ENCODE assay signal across 10 mouse cellular contexts in the genomic region with DNA sequence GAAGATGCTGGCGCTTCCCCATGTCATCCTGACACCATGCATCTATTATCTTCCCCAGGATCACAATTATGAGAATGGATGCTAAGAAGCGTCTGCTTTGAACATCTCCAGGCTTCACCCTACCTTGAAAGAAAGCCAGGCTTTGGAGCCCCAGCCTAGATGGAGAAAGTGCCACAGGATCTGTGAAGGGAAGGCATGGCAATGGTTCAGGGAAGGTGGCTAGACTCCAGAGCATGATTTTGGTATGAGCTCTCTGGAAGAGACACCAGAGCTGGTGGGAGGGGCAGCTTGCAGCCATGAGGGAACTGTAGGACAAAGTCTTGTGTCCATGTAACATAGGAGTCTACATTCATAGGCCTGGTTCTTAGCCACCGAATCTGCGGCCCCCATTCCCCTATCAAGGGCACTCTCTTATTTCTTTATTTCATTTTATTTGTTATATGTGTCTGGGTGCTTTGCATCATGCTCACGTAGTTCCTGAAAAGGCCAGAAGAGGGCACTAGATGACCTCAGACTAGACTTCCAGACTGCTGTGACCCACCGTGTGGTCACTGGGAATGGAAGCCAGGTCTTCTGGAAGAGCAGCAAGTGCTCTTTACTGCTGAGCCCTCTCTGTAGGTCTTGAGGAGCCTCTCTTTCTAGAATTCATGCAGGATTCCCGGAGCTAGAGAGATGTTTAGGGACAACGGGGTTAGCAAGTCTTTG. TPM values are rescaled to one million over a fixed set of nuclear protein-coding genes. Genes with fewer than 3 reads are reported as not detected.
DNase-seq lines count a peak whose midpoint lies in the region; ATAC-seq and TF ChIP-seq lines count a peak whose summit lies in the region.
"Had no signal": no experiment of that assay in that cellular context is flagged by ENCODE, and none has a peak within 500 bp of the region (broad histone marks: within the 10 kb centered on the region; RNA-seq: fewer than 3 reads in every experiment).

No protein-coding gene starts in this region.

- peak; percentile 80 for TF ChIP-seq CTCF in liver, postnatal 0 days (IDR thresholded peaks at IDR 0.05; ENCODE audit: low read depth)

- H3K4me2 ChIP-seq in liver, postnatal 0 days (ENCODE audit: low read depth, low read length) = no peak overlapping the region
- H3K4me2 ChIP-seq: limb, embryonic 12.5 days; stomach, embryonic 15.5 days had no signal

- no peak overlapping the region for H3K9ac ChIP-seq in liver, postnatal 0 days (replicated peaks)
- H3K9ac ChIP-seq: limb, embryonic 12.5 days; stomach, embryonic 15.5 days had no signal

- TF ChIP-seq EP300 in liver, postnatal 0 days (IDR thresholded peaks at IDR 0.05; ENCODE audit: low read depth) = no peak

- no peak overlapping the region for H3K4me3 ChIP-seq in liver, postnatal 0 days (ENCODE audit: low read depth, low read length)
- H3K4me3 ChIP-seq: limb, embryonic 12.5 days; stomach, embryonic 15.5 days had no signal

- H3K27ac ChIP-seq in liver, postnatal 0 days (ENCODE audit: low read depth) = no peak overlapping the region
- H3K27ac ChIP-seq: limb, embryonic 12.5 days; stomach, embryonic 15.5 days had no signal

- H3K36me3 ChIP-seq in liver, postnatal 0 days (replicated peaks; ENCODE audit: insufficient read depth, low read length) = no peaks in the 10 kb centered on the region
- no peaks in the 10 kb centered on the region for H3K36me3 ChIP-seq in splenic B cell, adult 2 months (ENCODE audit: control insufficient read depth, insufficient read depth, low read length, poor library complexity, severe bottlenecking)
- H3K36me3 ChIP-seq: limb, embryonic 12.5 days; stomach, embryonic 15.5 days had no signal

- no peaks in the 10 kb centered on the region for H3K9me3 ChIP-seq in liver, postnatal 0 days (ENCODE audit: low read length)
- H3K9me3 ChIP-seq: limb, embryonic 12.5 days; stomach, embryonic 15.5 days had no signal

- DNase-seq in frontal cortex, postnatal 36 days (ENCODE audit: low spot score in 2 of 2) = peak; percentile 60 to 72
- peak; percentile 58 for DNase-seq in right cerebral cortex, postnatal 14 days
- DNase-seq in right cerebral cortex, postnatal 25 days = no peak
- DNase-seq in c-Kit-negative CD71-positive TER-119-positive erythroid progenitor cells, embryonic 14.5 days (ENCODE audit: low read depth, low spot score) = peak; percentile 11
- peak; percentile 12 to 24 for DNase-seq in gastrocnemius, adult 8-10 months (ENCODE audit: low spot score in 2 of 2)
- DNase-seq in liver, postnatal 0 days = peak; percentile 69
- DNase-seq in splenic B cell, adult 2 months (ENCODE audit: low read depth, low spot score) = peak; percentile 78

- no peak for ATAC-seq in frontal cortex, adult (ENCODE audit: low TSS enrichment)
- ATAC-seq in liver, postnatal 0 days = peak; percentile 46; the same call in 1 of the 2 replicates

- WGBS in liver, postnatal 0 days (ENCODE audit: insufficient replicate concordance) = 42% methylated on average over 8 of the region's 8 CpGs

- no peaks in the 10 kb centered on the region for H3K27me3 ChIP-seq in liver, postnatal 0 days (ENCODE audit: insufficient read depth, low read length)
- H3K27me3 ChIP-seq in splenic B cell, adult 2 months (ENCODE audit: control insufficient read depth, insufficient read depth, low read length, poor library complexity, severe bottlenecking) = no peaks in the 10 kb centered on the region
- H3K27me3 ChIP-seq: limb, embryonic 12.5 days; stomach, embryonic 15.5 days had no signal

- peaks cover 9% of the 10 kb centered on the region for H3K4me1 ChIP-seq in liver, postnatal 0 days (ENCODE audit: insufficient read depth)

RNA-seq across cellular contexts. Expression of gene 4933407L21Rik, which starts 7.0 kb away (rescaled TPM):
- under 1 TPM in 2 of 4 experiments, not detected in 2; 0.22 to 0.67 TPM for total RNA-seq in gastrocnemius, adult 8-10 months (2022)
- polyA plus RNA-seq in liver, postnatal 0 days (2015; fragmentation: Nextera tagmentation; extraction: Ambion mirVana) = 0.11 TPM in 1 of 2 replicates, not detected in the other
- polyA plus RNA-seq: limb, embryonic 12.5 days had no signal

RNA-seq across cellular contexts. Expression of gene Gpr55, which starts 25.5 kb away (rescaled TPM):
- not detected for total RNA-seq in gastrocnemius, adult 8-10 months (2022)
- polyA plus RNA-seq in liver, postnatal 0 days (2015; fragmentation: Nextera tagmentation; extraction: Ambion mirVana) = 0.12 and 0.20 TPM in 2 replicates
- polyA plus RNA-seq: limb, embryonic 12.5 days had no signal

RNA-seq across cellular contexts. Expression of gene Itm2c, which starts 41.2 kb away (rescaled TPM):
- total RNA-seq in gastrocnemius, adult 8-10 months (2022) = 10 to 100 TPM; 24.3 to 35.2 (median 28.2) TPM
- 52.1 and 56.7 TPM in 2 replicates for polyA plus RNA-seq in liver, postnatal 0 days (2015; fragmentation: Nextera tagmentation; extraction: Ambion mirVana)
